Mouse (Mus musculus): ENCODE data around the gene Boc. TPM values are rescaled to one million over a fixed set of nuclear protein-coding genes. Genes with fewer than 3 reads are reported as not detected.

Gene Boc
- polyA plus RNA-seq, 1 experiment, result 1.3 TPM

DNA sequence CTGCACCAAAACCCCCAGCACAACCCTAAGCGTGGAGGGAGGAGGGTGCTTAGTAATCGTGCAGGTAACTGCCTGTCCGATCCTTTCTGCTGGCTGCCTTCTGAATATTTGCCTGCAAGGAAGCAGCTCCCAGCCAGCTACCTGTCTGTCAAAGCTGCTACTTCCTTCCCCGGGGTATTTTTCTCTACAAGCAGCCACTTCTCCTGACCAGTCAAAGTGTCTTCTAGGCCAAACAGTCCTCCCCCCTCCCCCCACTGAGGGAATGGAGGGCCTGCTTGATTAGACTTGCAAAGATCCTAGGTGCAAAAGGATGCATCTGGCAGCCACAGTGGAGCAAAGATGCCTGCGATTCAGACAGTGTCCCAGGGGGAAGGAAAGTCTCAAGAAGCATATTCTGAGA is 7.9 kb downstream of the Boc start:
- no peak for TF ChIP-seq EP300 (IDR thresholded peaks at IDR 0.05; ENCODE audit: insufficient read depth, low read depth, low read length)
- TF ChIP-seq CTCF (IDR thresholded peaks at IDR 0.05; ENCODE audit: low read depth, low read length), result no peak
- no peak for TF ChIP-seq POLR2A (IDR thresholded peaks at IDR 0.05; ENCODE audit: insufficient read depth, low read length)
- H3K9me3 ChIP-seq (replicated peaks; ENCODE audit: control insufficient read depth, insufficient read depth, low read length, poor library complexity, severe bottlenecking), result no peaks in the 10 kb centered on the region
- no peaks in the 10 kb centered on the region for H3K36me3 ChIP-seq (ENCODE audit: control insufficient read depth, insufficient read depth, low read length, poor library complexity, severe bottlenecking)
- no peak overlapping the region for H3K9ac ChIP-seq (ENCODE audit: low read depth, poor library complexity, severe bottlenecking)
- peaks cover 2% of the 10 kb centered on the region for H3K4me1 ChIP-seq (ENCODE audit: control insufficient read depth, insufficient read depth, low read length)
- H3K4me3 ChIP-seq (ENCODE audit: low read depth, low read length), result no peak overlapping the region
- no peak overlapping the region for H3K27ac ChIP-seq (ENCODE audit: insufficient read depth, low read length)
- H3K27me3 ChIP-seq (ENCODE audit: control insufficient read depth, insufficient read depth, low read length, poor library complexity, severe bottlenecking), result no peaks in the 10 kb centered on the region; the same call in 1 of the 2 replicates

DNA sequence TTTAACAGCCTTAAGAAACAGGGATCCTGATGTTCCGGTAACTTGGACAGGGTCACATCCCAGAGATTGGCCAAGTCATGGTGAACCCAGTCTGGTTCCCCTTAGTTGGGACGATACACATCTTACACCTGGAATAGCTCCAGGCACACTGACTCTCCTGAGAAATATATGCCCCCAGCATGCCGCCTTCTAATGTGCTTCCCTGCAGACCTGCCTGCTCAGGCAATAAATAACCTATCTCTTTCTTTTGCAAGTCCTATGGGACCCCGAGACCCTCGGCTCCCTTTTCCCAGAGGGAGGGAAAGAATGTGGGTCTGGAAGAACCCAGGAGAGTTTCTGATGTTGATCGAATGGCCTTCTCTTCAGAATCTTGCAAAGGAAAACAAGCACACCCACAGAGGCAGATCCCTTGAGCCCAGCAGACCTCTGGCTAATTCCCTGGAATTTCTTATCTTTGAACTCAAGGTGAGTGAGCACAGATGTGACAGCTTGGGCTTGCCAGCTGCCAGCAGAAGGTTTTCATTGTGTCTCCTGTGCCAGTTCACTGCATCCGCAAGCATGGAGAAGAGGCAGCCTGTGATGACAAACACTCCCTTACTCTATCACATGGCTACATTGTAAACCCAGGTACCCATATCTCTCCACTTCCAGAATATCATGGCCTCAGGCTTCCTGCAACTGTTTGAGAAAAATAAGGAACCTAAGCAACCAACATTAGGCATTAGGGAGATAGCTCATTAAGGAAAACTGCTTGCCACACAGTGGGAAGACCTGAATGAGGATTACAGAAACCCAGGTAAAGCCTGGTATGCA is 8.6 kb downstream of the Boc start:
- Histone ChIP-seq H3K36me3 (ENCODE audit: control insufficient read depth, insufficient read depth, low read length, poor library complexity, severe bottlenecking) (no peaks in the 10 kb centered on the region), H3K9me3 (replicated peaks; ENCODE audit: control insufficient read depth, insufficient read depth, low read length, poor library complexity, severe bottlenecking) (no peaks in the 10 kb centered on the region), H3K4me1 (ENCODE audit: control insufficient read depth, insufficient read depth, low read length) (peaks cover 2% of the 10 kb centered on the region), H3K27me3 (ENCODE audit: control insufficient read depth, insufficient read depth, low read length, poor library complexity, severe bottlenecking) (no peaks in the 10 kb centered on the region), H3K4me3 (ENCODE audit: low read depth, low read length) (no peak overlapping the region), H3K27ac (ENCODE audit: insufficient read depth, low read length) (no peak overlapping the region), H3K9ac (ENCODE audit: low read depth, poor library complexity, severe bottlenecking) (no peak overlapping the region)
- TF ChIP-seq CTCF (IDR thresholded peaks at IDR 0.05; ENCODE audit: low read depth, low read length) (no peak), EP300 (IDR thresholded peaks at IDR 0.05; ENCODE audit: insufficient read depth, low read depth, low read length) (no peak), POLR2A (IDR thresholded peaks at IDR 0.05; ENCODE audit: insufficient read depth, low read length) (no peak)

DNA sequence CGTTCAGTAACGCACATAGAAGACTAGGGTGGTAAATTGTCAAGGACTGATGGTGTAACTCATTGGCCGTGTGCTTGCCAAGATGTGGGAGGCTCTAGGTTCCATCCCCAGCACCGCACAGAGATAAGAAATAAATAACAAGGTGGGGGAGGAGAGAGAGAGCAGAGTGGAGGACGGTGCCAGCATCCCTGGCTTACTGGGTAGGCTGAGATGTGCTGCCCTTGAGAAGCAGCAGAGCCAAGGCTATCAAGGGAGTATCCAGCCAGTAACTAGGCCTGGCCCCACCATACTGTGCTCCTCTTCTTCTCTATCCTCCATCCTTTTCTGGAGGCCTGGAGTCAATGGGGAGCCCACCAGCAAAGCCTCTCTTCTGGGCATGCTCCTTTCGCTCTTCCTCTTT is 9.3 kb downstream of the Boc start:
- TF ChIP-seq CTCF (IDR thresholded peaks at IDR 0.05; ENCODE audit: low read depth, low read length) (no peak), EP300 (IDR thresholded peaks at IDR 0.05; ENCODE audit: insufficient read depth, low read depth, low read length) (no peak), POLR2A (IDR thresholded peaks at IDR 0.05; ENCODE audit: insufficient read depth, low read length) (no peak)
- Histone ChIP-seq H3K36me3 (ENCODE audit: control insufficient read depth, insufficient read depth, low read length, poor library complexity, severe bottlenecking) (no peaks in the 10 kb centered on the region), H3K9me3 (replicated peaks; ENCODE audit: control insufficient read depth, insufficient read depth, low read length, poor library complexity, severe bottlenecking) (no peaks in the 10 kb centered on the region), H3K9ac (ENCODE audit: low read depth, poor library complexity, severe bottlenecking) (no peak overlapping the region), H3K27me3 (ENCODE audit: control insufficient read depth, insufficient read depth, low read length, poor library complexity, severe bottlenecking) (no peaks in the 10 kb centered on the region), H3K4me3 (ENCODE audit: low read depth, low read length) (no peak overlapping the region), H3K4me1 (ENCODE audit: control insufficient read depth, insufficient read depth, low read length) (peaks cover 2% of the 10 kb centered on the region), H3K27ac (ENCODE audit: insufficient read depth, low read length) (no peak overlapping the region)

DNA sequence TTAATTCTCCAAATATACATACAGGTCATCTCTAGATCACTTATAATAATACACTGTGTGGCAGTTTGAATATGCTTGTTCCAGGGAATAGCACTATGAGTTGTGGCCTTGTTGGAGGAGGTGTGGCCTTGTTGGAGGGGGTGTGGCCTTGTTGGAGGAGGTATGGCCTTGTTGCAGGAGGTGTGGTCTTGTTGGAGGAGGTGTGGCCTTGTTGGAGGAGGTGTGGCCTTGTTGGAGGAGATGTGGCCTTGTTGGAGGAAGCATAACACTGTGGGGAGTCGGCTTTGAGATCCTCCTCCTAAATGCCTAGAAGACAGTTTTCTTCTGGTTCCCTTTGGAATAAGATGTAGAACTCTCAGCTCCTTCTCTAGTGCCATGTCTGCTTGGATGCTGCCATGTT is 10.7 kb downstream of the Boc start:
- no peak for TF ChIP-seq CTCF (IDR thresholded peaks at IDR 0.05; ENCODE audit: low read depth, low read length)
- TF ChIP-seq POLR2A (IDR thresholded peaks at IDR 0.05; ENCODE audit: insufficient read depth, low read length), result no peak
- TF ChIP-seq EP300 (IDR thresholded peaks at IDR 0.05; ENCODE audit: insufficient read depth, low read depth, low read length), result no peak
- Histone ChIP-seq H3K4me1 (ENCODE audit: control insufficient read depth, insufficient read depth, low read length) (peaks cover 2% of the 10 kb centered on the region), H3K27me3 (ENCODE audit: control insufficient read depth, insufficient read depth, low read length, poor library complexity, severe bottlenecking) (no peaks in the 10 kb centered on the region), H3K9me3 (replicated peaks; ENCODE audit: control insufficient read depth, insufficient read depth, low read length, poor library complexity, severe bottlenecking) (no peaks in the 10 kb centered on the region), H3K36me3 (ENCODE audit: control insufficient read depth, insufficient read depth, low read length, poor library complexity, severe bottlenecking) (no peaks in the 10 kb centered on the region), H3K9ac (ENCODE audit: low read depth, poor library complexity, severe bottlenecking) (no peak overlapping the region), H3K27ac (ENCODE audit: insufficient read depth, low read length) (no peak overlapping the region), H3K4me3 (ENCODE audit: low read depth, low read length) (no peak overlapping the region)

DNA sequence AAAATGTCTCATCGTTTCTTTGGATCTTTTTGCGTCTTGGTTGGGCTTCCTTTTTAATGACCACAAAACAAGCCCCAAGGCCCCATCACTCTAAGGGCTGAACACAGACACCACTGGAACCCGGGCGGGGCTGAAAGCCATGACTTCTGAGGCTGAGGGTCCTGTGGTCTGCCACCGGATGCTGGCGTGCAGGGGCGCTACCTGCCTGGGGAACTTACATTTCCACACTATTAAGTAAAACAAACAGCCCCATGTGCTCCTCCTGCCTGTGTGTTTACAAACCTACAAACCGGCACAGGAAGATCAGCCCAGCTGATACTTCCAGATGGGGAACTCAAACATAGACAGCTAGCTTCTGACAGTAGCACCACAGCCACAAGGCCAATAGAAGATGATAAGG is 11.9 kb downstream of the Boc start:
- no peak overlapping the region for H3K27ac ChIP-seq (ENCODE audit: insufficient read depth, low read length)
- H3K9ac ChIP-seq (ENCODE audit: low read depth, poor library complexity, severe bottlenecking), result no peak overlapping the region
- TF ChIP-seq POLR2A (IDR thresholded peaks at IDR 0.05; ENCODE audit: insufficient read depth, low read length) (no peak), CTCF (IDR thresholded peaks at IDR 0.05; ENCODE audit: low read depth, low read length) (no peak), EP300 (IDR thresholded peaks at IDR 0.05; ENCODE audit: insufficient read depth, low read depth, low read length) (no peak)
- no peaks in the 10 kb centered on the region for H3K27me3 ChIP-seq (ENCODE audit: control insufficient read depth, insufficient read depth, low read length, poor library complexity, severe bottlenecking)
- H3K9me3 ChIP-seq (replicated peaks; ENCODE audit: control insufficient read depth, insufficient read depth, low read length, poor library complexity, severe bottlenecking), result no peaks in the 10 kb centered on the region
- H3K4me1 ChIP-seq (ENCODE audit: control insufficient read depth, insufficient read depth, low read length), result peaks cover 2% of the 10 kb centered on the region
- no peak overlapping the region for H3K4me3 ChIP-seq (ENCODE audit: low read depth, low read length)
- H3K36me3 ChIP-seq (ENCODE audit: control insufficient read depth, insufficient read depth, low read length, poor library complexity, severe bottlenecking), result no peaks in the 10 kb centered on the region

DNA sequence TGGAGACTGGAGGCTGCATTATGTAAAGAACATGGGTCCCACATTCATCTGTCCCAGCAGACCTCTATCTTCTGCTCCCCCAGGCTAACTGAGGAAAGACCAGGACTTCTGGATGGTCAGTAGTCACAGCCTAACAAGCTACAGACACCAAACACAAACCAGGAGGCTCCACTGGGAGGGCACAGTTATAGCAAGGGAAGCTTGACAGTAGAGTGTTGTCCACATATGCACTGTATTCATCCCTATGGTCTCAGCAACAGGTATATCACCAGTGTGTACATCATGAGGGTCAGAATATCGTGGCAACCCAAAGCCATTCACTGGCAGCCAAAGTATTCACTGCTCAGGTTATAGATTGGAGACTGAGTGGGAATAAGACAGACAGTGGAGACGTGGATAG is 12.8 kb downstream of the Boc start:
- H3K4me3 ChIP-seq (ENCODE audit: low read depth, low read length), result no peak overlapping the region
- peaks cover under 1% of the 10 kb centered on the region for H3K4me1 ChIP-seq (ENCODE audit: control insufficient read depth, insufficient read depth, low read length)
- H3K36me3 ChIP-seq (ENCODE audit: control insufficient read depth, insufficient read depth, low read length, poor library complexity, severe bottlenecking), result no peaks in the 10 kb centered on the region

More for the DNA sequence above, 12.8 kb downstream of the Boc start:
- Histone ChIP-seq H3K27me3 (ENCODE audit: control insufficient read depth, insufficient read depth, low read length, poor library complexity, severe bottlenecking) (no peaks in the 10 kb centered on the region), H3K27ac (ENCODE audit: insufficient read depth, low read length) (no peak overlapping the region), H3K9me3 (replicated peaks; ENCODE audit: control insufficient read depth, insufficient read depth, low read length, poor library complexity, severe bottlenecking) (no peaks in the 10 kb centered on the region), H3K9ac (ENCODE audit: low read depth, poor library complexity, severe bottlenecking) (no peak overlapping the region)
- TF ChIP-seq POLR2A (IDR thresholded peaks at IDR 0.05; ENCODE audit: insufficient read depth, low read length) (no peak), EP300 (IDR thresholded peaks at IDR 0.05; ENCODE audit: insufficient read depth, low read depth, low read length) (no peak), CTCF (IDR thresholded peaks at IDR 0.05; ENCODE audit: low read depth, low read length) (no peak)

Data from ES-Bruce4 (cell line).